Mouse (Mus musculus) thymus, adult 2 months (tissue): ENCODE measurements around the gene Klri2. TPM values are rescaled to one million over a fixed set of nuclear protein-coding genes. Genes with fewer than 3 reads are reported as not detected.
"Not testable (repeated sequence)": the region's sequence is repeated elsewhere in the genome, so short reads cannot be mapped to it uniquely, and the experiment has no call there.

Experiments used
- DNase-seq: peaks from one replicate; pipeline ENCODE4 v3.0.0; 2021
- H3K27ac ChIP-seq: fragments of 200-500 bp; 2 replicates; pipeline ENCODE4 v1.5.1; 2012; ENCODE audit warnings: low read length, control low read depth; ENCODE audit not compliant: control insufficient read depth, insufficient read depth
- H3K27me3 ChIP-seq: fragments of 200-500 bp; 2 replicates; pipeline ENCODE4 v1.6.1; 2012; ENCODE audit warnings: mild to moderate bottlenecking, low read length, moderate library complexity, mixed read lengths; ENCODE audit not compliant: control insufficient read depth, insufficient read depth
- H3K36me3 ChIP-seq: fragments of 200-500 bp; 2 replicates; pipeline ENCODE4 v1.6.1; 2012; ENCODE audit warnings: mild to moderate bottlenecking, low read length, moderate library complexity; ENCODE audit not compliant: control insufficient read depth, insufficient read depth
- H3K4me1 ChIP-seq: fragments of 200-500 bp; replicated peaks from 2 replicates; pipeline ENCODE4 v1.6.1; 2012; ENCODE audit warnings: low read length; ENCODE audit not compliant: control insufficient read depth, insufficient read depth
- H3K4me3 ChIP-seq: fragments of 200-500 bp; 2 replicates; pipeline ENCODE4 v1.5.1; 2012; ENCODE audit warnings: mild to moderate bottlenecking, low read length, control low read depth, moderate library complexity; ENCODE audit not compliant: control insufficient read depth, insufficient read depth
- CTCF ChIP-seq: fragments of 200-500 bp; IDR thresholded peaks from 2 replicates; pipeline ENCODE4 v1.5.1; 2012; ENCODE audit warnings: mild to moderate bottlenecking, control low read depth, low read length, moderate library complexity, borderline replicate concordance; ENCODE audit not compliant: control insufficient read depth, poor library complexity, insufficient read depth; ENCODE audit errors: extremely low read depth
- POLR2A ChIP-seq: fragments of 200-500 bp; IDR thresholded peaks from 2 replicates; pipeline ENCODE4 v1.6.1; 2012; ENCODE audit warnings: mild to moderate bottlenecking, low read length, control low read depth, moderate library complexity; ENCODE audit not compliant: control insufficient read depth, poor library complexity, insufficient read depth; ENCODE audit errors: extremely low read depth
- WGBS: fragments of 180-500 bp; shearing (Covaris S2); methylation state at CpG from one replicate; pipeline ENCODE4 v1.1.7; 2018; 5-methylcytosine and 5-hydroxymethylcytosine counted together
- polyA plus RNA-seq: library from polyadenylated mRNA; depleted of rRNA; stranded (reverse); fragments of >200 nt; gene quantifications from 2 replicates; pipeline ENCODE4 v1.2.3, GENCODE M21; 2012; rRNA removed

Gene Klri2
- polyA plus RNA-seq: 0.03 and 0.05 TPM in 2 replicates

GRCm38 (mm10) chr6:129740069-129740721 lies at the start of gene Klri2:
Gene Klri2 (minus strand): TSS chr6:129740484.
- Histone ChIP-seq H3K27ac (no peak within 1 kb of the TSS), H3K4me1 (no peaks in the 10 kb centered on the region), H3K27me3 (no peaks in the 10 kb centered on the region), H3K36me3 (no peaks in the 10 kb centered on the region), H3K4me3 (no peak within 1 kb of the TSS)
- TF ChIP-seq POLR2A (no peak), CTCF (no peak)
- DNase-seq: no peak
- WGBS: 14% methylated on average over 2 of the region's 2 CpGs

DNA sequence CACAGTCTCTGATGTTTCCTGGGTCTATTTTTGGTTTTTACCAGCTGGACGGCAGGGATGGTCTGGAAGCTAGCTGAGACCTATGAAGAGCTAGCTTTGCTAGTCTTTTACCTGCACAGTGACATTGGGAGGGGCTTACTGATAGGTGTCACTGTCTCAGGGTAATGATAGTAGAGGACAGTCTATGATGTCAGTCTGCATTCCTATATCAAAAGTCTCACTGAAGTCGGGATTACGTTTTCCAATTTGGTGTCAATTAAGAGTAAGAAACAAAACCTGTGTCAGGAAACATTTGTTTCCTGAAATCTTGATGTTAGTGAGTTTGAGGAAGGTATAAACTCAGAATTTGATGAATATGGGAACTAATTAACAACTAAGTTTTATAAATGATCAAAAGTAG lies 43.9 kb upstream of the Klri2 start, which contains the start of gene Gm156:
Gene Gm156, minus strand, starts transcription at position 101 of the 400 bp plus-strand sequence.
- H3K36me3 ChIP-seq, DNase-seq, H3K4me3 ChIP-seq, H3K27me3 ChIP-seq, H3K4me1 ChIP-seq, H3K27ac ChIP-seq: not testable (repeated sequence)
- WGBS: 85% methylated on average over 3 of the region's 3 CpGs

GRCm38 (mm10) chr6:129747654-129748032 lies 7.4 kb upstream of the Klri2 start:
- no peaks in the 10 kb centered on the region for H3K36me3 ChIP-seq
- no peak for DNase-seq
- no peak overlapping the region for H3K4me3 ChIP-seq
- H3K27ac ChIP-seq: no peak overlapping the region
- no peaks in the 10 kb centered on the region for H3K4me1 ChIP-seq
- TF ChIP-seq POLR2A (no peak), CTCF (no peak)
- 37% methylated on average over 3 of the region's 3 CpGs for WGBS
- no peaks in the 10 kb centered on the region for H3K27me3 ChIP-seq

DNA sequence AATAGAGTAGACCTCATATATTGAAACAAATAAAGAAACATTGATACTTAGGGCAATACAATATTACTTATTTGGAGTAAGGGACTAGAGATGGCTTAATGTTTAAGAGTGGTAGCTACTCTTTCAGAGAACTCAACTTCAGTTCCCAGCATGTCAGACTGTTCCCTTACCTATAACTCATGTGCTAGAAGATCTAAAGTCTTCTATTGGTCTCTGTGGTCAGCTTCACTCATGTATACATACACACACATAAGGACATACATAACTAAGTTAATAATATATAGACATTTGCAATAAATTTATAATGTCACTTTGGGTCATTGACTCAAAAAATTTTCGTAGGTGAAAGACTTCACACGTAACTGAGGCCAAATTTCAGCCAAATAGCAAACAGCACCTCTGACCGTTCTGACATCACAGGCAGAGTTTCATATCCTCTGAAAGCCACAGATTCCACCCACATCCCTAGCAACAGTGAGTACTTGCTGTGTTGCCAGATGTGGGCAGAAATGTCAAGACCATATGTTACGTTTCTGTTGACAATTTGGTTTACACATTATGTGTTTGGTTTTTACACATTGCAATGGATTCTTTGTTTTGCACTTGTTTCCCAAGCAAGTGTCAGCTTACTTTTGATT lies 6.9 kb upstream of the Klri2 start:
- no peaks in the 10 kb centered on the region for H3K36me3 ChIP-seq
- H3K27ac ChIP-seq: no peak overlapping the region
- DNase-seq: no peak
- TF ChIP-seq POLR2A: no peak
- no peak for TF ChIP-seq CTCF
- no peaks in the 10 kb centered on the region for H3K27me3 ChIP-seq
- WGBS: 19% methylated on average over 4 of the region's 4 CpGs
- H3K4me3 ChIP-seq: no peak overlapping the region
- H3K4me1 ChIP-seq: no peaks in the 10 kb centered on the region

GRCm38 (mm10) chr6:129746151-129746550 lies 5.9 kb upstream of the Klri2 start:
- no peak overlapping the region for H3K4me3 ChIP-seq
- no peak overlapping the region for H3K27ac ChIP-seq
- no peaks in the 10 kb centered on the region for H3K4me1 ChIP-seq
- no peaks in the 10 kb centered on the region for H3K36me3 ChIP-seq
- no peak for DNase-seq
- WGBS: 83% methylated on average over 3 of the region's 3 CpGs
- TF ChIP-seq CTCF: no peak
- TF ChIP-seq POLR2A: no peak
- no peaks in the 10 kb centered on the region for H3K27me3 ChIP-seq

- no peak for DNase-seq
- no peak for TF ChIP-seq CTCF
- no peak for TF ChIP-seq POLR2A
- Histone ChIP-seq H3K27me3 (no peaks in the 10 kb centered on the region), H3K4me3 (no peak overlapping the region), H3K36me3 (no peaks in the 10 kb centered on the region), H3K4me1 (no peaks in the 10 kb centered on the region), H3K27ac (no peak overlapping the region)
Observed at GRCm38 (mm10) chr6:129736414-129736813, 3.9 kb downstream of the Klri2 start.

DNA sequence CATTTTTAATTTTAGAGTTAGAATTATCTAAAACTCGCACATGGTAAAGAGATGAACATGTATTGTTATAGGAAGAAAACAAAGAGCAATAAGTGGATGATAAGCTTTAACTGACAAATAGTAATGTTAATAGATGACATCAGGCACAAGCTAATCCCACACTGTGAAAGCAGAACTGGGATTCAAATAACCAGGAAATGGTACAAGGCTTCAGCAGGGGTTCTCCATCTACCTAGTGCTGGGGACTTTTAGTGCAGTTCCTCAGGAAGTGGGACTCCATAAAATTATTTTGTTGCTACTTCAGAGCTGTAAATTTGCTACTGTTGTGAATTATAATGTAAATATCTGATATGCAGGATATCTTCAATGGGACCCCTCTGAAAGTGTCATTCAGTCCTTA lies 13.0 kb downstream of the Klri2 start:
- WGBS: 95% methylated on average over 1 of the region's 1 CpGs
- Histone ChIP-seq H3K4me3 (no peak overlapping the region), H3K27me3 (no peaks in the 10 kb centered on the region), H3K36me3 (no peaks in the 10 kb centered on the region), H3K4me1 (no peaks in the 10 kb centered on the region), H3K27ac (no peak overlapping the region)
- TF ChIP-seq POLR2A (no peak), CTCF (no peak)
- DNase-seq: no peak
